Mouse (Mus musculus) MEL (cell line): ENCODE measurements around the gene Olfr18. TPM values are rescaled to one million over a fixed set of nuclear protein-coding genes. Genes with fewer than 3 reads are reported as not detected.
"Not testable (repeated sequence)": the region's sequence is repeated elsewhere in the genome, so short reads cannot be mapped to it uniquely, and the experiment has no call there.

ENCODE experiments used
- DNase-seq: peaks from one replicate; pipeline ENCODE4 v3.0.0; 2011; ENCODE audit warnings: low read depth, low spot score
- H3K27ac ChIP-seq: 2 replicates; pipeline ENCODE4 v1.5.1; 2012; ENCODE audit warnings: low read depth, mild to moderate bottlenecking, control low read depth, low read length, moderate library complexity; ENCODE audit not compliant: control insufficient read depth
- H3K27me3 ChIP-seq, 2 experiments: fragments of 150-350 bp in 1 of 2; sonication (generic) in 1 of 2; 2 replicates each; pipeline ENCODE4 v1.6.1; 2012; ENCODE audit warnings: low read length in 2 of 2, mild to moderate bottlenecking in 2 of 2, improper control_type of control experiment in 1 of 2, moderate library complexity in 1 of 2; ENCODE audit not compliant: insufficient read depth in 2 of 2, control insufficient read depth in 1 of 2
- H3K36me3 ChIP-seq, 2 experiments: 2 replicates each; pipeline ENCODE4 v1.6.1; 2012 to 2014; ENCODE audit warnings: low read length in 2 of 2, improper control_type of control experiment in 1 of 2, inconsistent platforms in 1 of 2, mild to moderate bottlenecking in 1 of 2; ENCODE audit not compliant: insufficient read depth in 2 of 2, control insufficient read depth in 1 of 2
- H3K4me1 ChIP-seq, 2 experiments: fragments of 150-350 bp in 1 of 2; sonication (generic) in 1 of 2; 2 replicates each; pipeline ENCODE4 v1.6.1; 2012; ENCODE audit warnings: low read length in 2 of 2, improper control_type of control experiment in 1 of 2, mild to moderate bottlenecking in 1 of 2; ENCODE audit not compliant: insufficient read depth in 2 of 2, control insufficient read depth in 1 of 2
- H3K4me3 ChIP-seq, 2 experiments: fragments of 150-350 bp in 1 of 2; sonication (generic) in 1 of 2; 2 replicates each; pipeline ENCODE4 v1.5.1; 2012; ENCODE audit warnings: low read depth in 2 of 2, low read length in 2 of 2, mild to moderate bottlenecking in 2 of 2, moderate library complexity in 2 of 2, control low read depth in 1 of 2, improper control_type of control experiment in 1 of 2; ENCODE audit not compliant: control insufficient read depth in 1 of 2, insufficient read depth in 1 of 2
- H3K79me2 ChIP-seq: 2 replicates; pipeline ENCODE4 v1.6.1; 2012; ENCODE audit warnings: mild to moderate bottlenecking, low read length, moderate library complexity; ENCODE audit not compliant: control insufficient read depth, poor library complexity, insufficient read depth
- H3K9ac ChIP-seq: 2 replicates; pipeline ENCODE4 v1.6.1; 2012; ENCODE audit warnings: low read depth, mild to moderate bottlenecking, control low read depth, low read length, moderate library complexity; ENCODE audit not compliant: control insufficient read depth, poor library complexity, severe bottlenecking
- H3K9me3 ChIP-seq: fragments of 150-350 bp; sonication (generic); replicated peaks from 2 replicates; pipeline ENCODE4 v1.6.1; 2012; ENCODE audit warnings: mild to moderate bottlenecking, low read length, improper control_type of control experiment, moderate library complexity; ENCODE audit not compliant: insufficient read depth
- CHD2 ChIP-seq: IDR thresholded peaks from 2 replicates; pipeline ENCODE4 v1.6.1; 2011; ENCODE audit warnings: low read length, improper control_type of control experiment
- E2F4 ChIP-seq: IDR thresholded peaks from 2 replicates; pipeline ENCODE4 v1.6.1; 2011; ENCODE audit warnings: low read depth, low read length, improper control_type of control experiment, borderline replicate concordance
- ELF1 ChIP-seq: IDR thresholded peaks from 2 replicates; pipeline ENCODE4 v1.6.1; 2014; ENCODE audit warnings: low read depth, mild to moderate bottlenecking, inconsistent platforms, low read length, improper control_type of control experiment, moderate library complexity
- GABPA ChIP-seq: IDR thresholded peaks from 2 replicates; pipeline ENCODE4 v1.6.1; 2012; ENCODE audit warnings: low read depth, mild to moderate bottlenecking, inconsistent platforms, low read length, improper control_type of control experiment, moderate library complexity
- GATA1 ChIP-seq: IDR thresholded peaks from 2 replicates; pipeline ENCODE4 v1.6.1; 2011; ENCODE audit warnings: low read depth, low read length, improper control_type of control experiment
- HCFC1 ChIP-seq: IDR thresholded peaks from 2 replicates; pipeline ENCODE4 v1.6.1; 2012; ENCODE audit warnings: low read depth, mild to moderate bottlenecking, inconsistent platforms, low read length, improper control_type of control experiment, moderate library complexity
- MAX ChIP-seq: IDR thresholded peaks from 2 replicates; pipeline ENCODE4 v1.6.1; 2011; ENCODE audit warnings: low read length, improper control_type of control experiment
- MAZ ChIP-seq: IDR thresholded peaks from 2 replicates; pipeline ENCODE4 v1.6.1; 2012; ENCODE audit warnings: low read depth, mild to moderate bottlenecking, inconsistent platforms, low read length, improper control_type of control experiment
- MEF2A ChIP-seq: IDR thresholded peaks from 2 replicates; pipeline ENCODE4 v1.6.1; 2014; ENCODE audit warnings: low read depth, mild to moderate bottlenecking, inconsistent platforms, low read length, improper control_type of control experiment; ENCODE audit not compliant: poor library complexity, insufficient replicate concordance, severe bottlenecking; ENCODE audit errors: extremely low read depth
- NELFE ChIP-seq: IDR thresholded peaks from 2 replicates; pipeline ENCODE4 v1.6.1; 2011; ENCODE audit warnings: low read depth, low read length, improper control_type of control experiment
- POLR2A ChIP-seq, 2 experiments: IDR thresholded peaks; 2 replicates each; pipeline ENCODE4 v1.6.1; 2011 to 2012; ENCODE audit warnings: low read length in 2 of 2, mild to moderate bottlenecking in 2 of 2, control low read depth in 1 of 2, improper control_type of control experiment in 1 of 2, low read depth in 1 of 2, moderate library complexity in 1 of 2; ENCODE audit not compliant: control insufficient read depth in 1 of 2, insufficient read depth in 1 of 2, poor library complexity in 1 of 2
- POLR2AphosphoS2 ChIP-seq: IDR thresholded peaks from 2 replicates; pipeline ENCODE4 v1.6.1; 2011; ENCODE audit warnings: low read length, improper control_type of control experiment
- POLR2AphosphoS5 ChIP-seq: IDR thresholded peaks from 2 replicates; pipeline ENCODE4 v1.6.1; 2012; ENCODE audit warnings: low read depth, borderline replicate concordance, mild to moderate bottlenecking, inconsistent platforms, low read length, moderate library complexity, mixed read lengths
- RAD21 ChIP-seq: IDR thresholded peaks from 2 replicates; pipeline ENCODE4 v1.6.1; 2011; ENCODE audit warnings: mild to moderate bottlenecking, low read depth, low read length, improper control_type of control experiment
- SIN3A ChIP-seq: IDR thresholded peaks from 2 replicates; pipeline ENCODE4 v1.6.1; 2012; ENCODE audit warnings: low read length, improper control_type of control experiment, inconsistent platforms
- TCF12 ChIP-seq: IDR thresholded peaks from 2 replicates; pipeline ENCODE4 v1.6.1; 2014; ENCODE audit warnings: low read depth, mild to moderate bottlenecking, inconsistent platforms, low read length, improper control_type of control experiment, moderate library complexity
- USF1 ChIP-seq: IDR thresholded peaks from 2 replicates; pipeline ENCODE4 v1.6.1; 2014; ENCODE audit warnings: low read depth, mild to moderate bottlenecking, inconsistent platforms, low read length, improper control_type of control experiment, moderate library complexity
- USF2 ChIP-seq, 2 experiments: IDR thresholded peaks; 2 replicates each; pipeline ENCODE4 v1.6.1; 2011 to 2012; ENCODE audit warnings: improper control_type of control experiment in 2 of 2, low read length in 2 of 2, borderline replicate concordance in 1 of 2, inconsistent platforms in 1 of 2, low read depth in 1 of 2, mild to moderate bottlenecking in 1 of 2; ENCODE audit not compliant: insufficient read depth in 1 of 2
- ZKSCAN1 ChIP-seq: IDR thresholded peaks from 2 replicates; pipeline ENCODE4 v1.6.1; 2012; ENCODE audit warnings: low read depth, mild to moderate bottlenecking, inconsistent platforms, low read length, improper control_type of control experiment, moderate library complexity
- ZMIZ1 ChIP-seq: IDR thresholded peaks from 2 replicates; pipeline ENCODE4 v1.6.1; 2012; ENCODE audit warnings: low read depth, mild to moderate bottlenecking, inconsistent platforms, low read length, improper control_type of control experiment, moderate library complexity
- polyA plus RNA-seq, 2 experiments: library from polyadenylated mRNA; stranded (reverse) in 1 of 2; unstranded in 1 of 2; fragments of >175 nt in 1 of 2; fragments of >200 nt in 1 of 2; gene quantifications; 2 replicates each; pipeline versions ENCODE4 v1.2.1 to v1.2.4; 2012; ENCODE audit warnings: low replicate concordance in 2 of 2, low read depth in 1 of 2; ENCODE audit not compliant: insufficient read length in 2 of 2, insufficient read depth in 1 of 2, missing spikeins in 1 of 2
- total RNA-seq: library from RNA; depleted of rRNA; stranded (reverse); fragments of 300-350 nt; gene quantifications from 2 replicates; pipeline ENCODE4 v1.2.3, GENCODE M21; 2012

Gene Olfr18
- total and polyA plus RNA-seq, 3 experiments = not detected

GRCm38 (mm10) chr9:20298232-20298631, 37.7 kb downstream of the Olfr18 start, which contains the start of gene Olfr873:
Gene Olfr873 (plus strand): TSS chr9:20298532.
- Histone ChIP-seq H3K4me3 (no peak within 1 kb of the TSS), H3K36me3 (no peaks in the 10 kb centered on the region), H3K9me3 (no peaks in the 10 kb centered on the region), H3K79me2 (no peaks in the 10 kb centered on the region), H3K9ac (no peak within 1 kb of the TSS), H3K27ac (no peak within 1 kb of the TSS), H3K4me1 (no peaks in the 10 kb centered on the region), H3K27me3 (peaks cover 0 to 3% of the 10 kb centered on the region in 2 experiments; a peak in 2 of 4 replicates)
- TF ChIP-seq ELF1 = no peak
- no peak for TF ChIP-seq ZKSCAN1
- no peak for TF ChIP-seq POLR2AphosphoS5
- TF ChIP-seq MAZ = no peak
- TF ChIP-seq POLR2A (IDR thresholded peaks at IDR 0.05; ENCODE audit: control insufficient read depth in 1 of 2, insufficient read depth in 1 of 2, low read depth in 1 of 2, low read length in 2 of 2, poor library complexity in 1 of 2) = no peak
- no peak for TF ChIP-seq SIN3A
- no peak for TF ChIP-seq NELFE
- no peak for TF ChIP-seq GABPA
- TF ChIP-seq GATA1 = no peak
- TF ChIP-seq RAD21 = no peak
- TF ChIP-seq POLR2AphosphoS2 = no peak
- no peak for TF ChIP-seq USF1
- TF ChIP-seq HCFC1 = no peak
- TF ChIP-seq USF2 (IDR thresholded peaks at IDR 0.05; ENCODE audit: borderline replicate concordance in 1 of 2, insufficient read depth in 1 of 2, low read depth in 1 of 2, low read length in 2 of 2) = no peak
- no peak for TF ChIP-seq CHD2
- TF ChIP-seq MAX = no peak
- TF ChIP-seq E2F4 = no peak
- TF ChIP-seq MEF2A = no peak
- no peak for TF ChIP-seq TCF12
- TF ChIP-seq ZMIZ1 = no peak
- DNase-seq = no peak

DNA sequence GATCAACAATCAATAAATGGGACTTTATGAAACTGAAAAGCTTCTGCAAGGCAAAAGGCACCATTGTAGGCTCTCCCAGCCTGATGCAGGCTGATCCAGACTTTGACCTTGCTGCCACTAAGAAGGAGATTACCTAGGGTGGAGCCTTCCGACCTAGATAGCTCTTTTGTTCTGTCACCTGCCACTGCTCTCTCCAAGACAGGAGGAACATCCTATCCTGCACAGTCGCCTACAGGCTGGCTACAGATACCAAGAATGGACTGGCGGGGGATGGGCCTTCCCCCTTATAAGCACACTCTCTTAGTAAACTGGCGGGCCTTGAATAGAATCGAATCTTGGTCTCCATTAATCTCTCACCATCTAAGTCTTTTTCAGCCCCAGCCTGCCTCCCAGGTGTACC, 40.3 kb downstream of the Olfr18 start:
- H3K4me3 ChIP-seq, H3K79me2 ChIP-seq, H3K27ac ChIP-seq, H3K4me1 ChIP-seq, DNase-seq, H3K27me3 ChIP-seq, H3K36me3 ChIP-seq, H3K9me3 ChIP-seq, H3K9ac ChIP-seq: not testable (repeated sequence)
